Mouse (Mus musculus) testis, adult 2 months (tissue): ENCODE measurements around the gene U2af1l4. TPM values are rescaled to one million over a fixed set of nuclear protein-coding genes. Genes with fewer than 3 reads are reported as not detected.
A peak's percentile ranks its signal among the peaks of the same experiment; 100 is the strongest.

ENCODE experiments used
- H3K27ac ChIP-seq: fragments of 200-500 bp; 2 replicates; pipeline ENCODE4 v1.5.1; 2012; ENCODE audit warnings: low read depth, low read length; ENCODE audit not compliant: control insufficient read depth, insufficient read depth
- H3K27me3 ChIP-seq: fragments of 200-500 bp; 2 replicates; pipeline ENCODE4 v1.6.1; 2012; ENCODE audit warnings: mild to moderate bottlenecking, low read length, moderate library complexity; ENCODE audit not compliant: control insufficient read depth, insufficient read depth
- H3K36me3 ChIP-seq: fragments of 200-500 bp; 2 replicates; pipeline ENCODE4 v1.6.1; 2012; ENCODE audit warnings: mild to moderate bottlenecking, low read length; ENCODE audit not compliant: control insufficient read depth, insufficient read depth
- H3K4me1 ChIP-seq: fragments of 200-500 bp; 2 replicates; pipeline ENCODE4 v1.6.1; 2012; ENCODE audit warnings: low read length; ENCODE audit not compliant: control insufficient read depth, insufficient read depth
- H3K4me3 ChIP-seq: fragments of 200-500 bp; 2 replicates; pipeline ENCODE4 v1.5.1; 2012; ENCODE audit warnings: low read depth, mild to moderate bottlenecking, low read length, moderate library complexity, mixed read lengths; ENCODE audit not compliant: control insufficient read depth
- CTCF ChIP-seq: fragments of 200-500 bp; IDR thresholded peaks from 2 replicates; pipeline ENCODE4 v1.5.1; 2012; ENCODE audit warnings: low read depth, mild to moderate bottlenecking, inconsistent platforms, low read length, moderate library complexity; ENCODE audit not compliant: control insufficient read depth, insufficient read depth, insufficient replicate concordance
- POLR2A ChIP-seq: fragments of 200-500 bp; IDR thresholded peaks from 2 replicates; pipeline ENCODE4 v1.6.1; 2012; ENCODE audit warnings: low read depth, mild to moderate bottlenecking, inconsistent platforms, low read length, moderate library complexity; ENCODE audit not compliant: control insufficient read depth
- polyA plus RNA-seq: library from polyadenylated mRNA; depleted of rRNA; stranded (reverse); fragments of >200 nt; gene quantifications from 2 replicates; pipeline ENCODE4 v1.2.3, GENCODE M21; 2012

U2af1l4 gene
- polyA plus RNA-seq, 1 experiment, result 51.9 TPM

- Histone ChIP-seq H3K36me3 (no peaks in the 10 kb centered on the region; the same call in 1 of the 2 replicates), H3K4me1 (peaks cover 28% of the 10 kb centered on the region), H3K27ac (peak overlapping the region; percentile 41; the same call in 1 of the 2 replicates), H3K4me3 (peak overlapping the region; percentile 100), H3K27me3 (no peaks in the 10 kb centered on the region)
- TF ChIP-seq POLR2A (no peak), CTCF (0 out of 2 replicates have a peak, but pooled peaks have one; percentile 11)
Measured at GRCm38 (mm10) chr7:30553810-30554584, 9.1 kb upstream of the U2af1l4 start.

- TF ChIP-seq POLR2A, result no peak
- TF ChIP-seq CTCF, result no peak
- no peaks in the 10 kb centered on the region; the same call in 1 of the 2 replicates for H3K36me3 ChIP-seq
- peaks cover 32% of the 10 kb centered on the region for H3K4me1 ChIP-seq
- no peaks in the 10 kb centered on the region for H3K27me3 ChIP-seq
- H3K27ac ChIP-seq, result no peak overlapping the region
- no peak overlapping the region for H3K4me3 ChIP-seq
Measured at GRCm38 (mm10) chr7:30556894-30557536, 6.1 kb upstream of the U2af1l4 start.

DNA sequence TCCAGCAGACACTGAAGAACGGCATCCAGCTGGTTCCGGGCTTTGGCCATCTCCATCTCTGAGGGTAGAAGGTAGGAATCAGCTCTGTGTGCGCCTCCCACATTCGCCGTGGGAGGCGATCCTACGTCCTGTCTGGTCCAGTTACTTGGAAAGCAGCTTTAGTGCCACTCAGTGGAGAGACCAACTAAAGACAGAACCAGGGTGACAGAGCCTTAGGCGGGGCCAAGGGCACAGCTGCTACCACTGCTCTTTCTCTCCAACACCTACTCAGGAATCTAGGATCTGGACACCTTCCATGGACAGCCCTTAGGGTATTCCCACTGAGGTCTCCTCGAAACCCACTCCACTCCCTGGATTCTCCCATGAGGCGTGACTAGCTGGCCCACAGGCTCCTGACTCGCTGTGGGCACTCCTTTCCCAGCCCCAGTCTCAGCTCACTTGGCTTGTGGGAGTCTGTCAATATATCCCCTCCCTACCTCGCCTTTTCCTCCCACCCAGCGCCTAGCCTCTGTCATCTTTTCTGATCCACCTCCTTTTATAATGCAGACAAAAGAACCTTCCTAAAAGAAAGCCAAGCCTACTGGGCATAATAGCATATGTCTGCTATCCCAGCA is 5.1 kb upstream of the U2af1l4 start:
- no peak overlapping the region; the same call in 1 of the 2 replicates for H3K27ac ChIP-seq
- H3K36me3 ChIP-seq, result no peaks in the 10 kb centered on the region; the same call in 1 of the 2 replicates
- peak overlapping the region; percentile 94 for H3K4me3 ChIP-seq
- no peaks in the 10 kb centered on the region for H3K27me3 ChIP-seq
- no peak for TF ChIP-seq POLR2A
- no peak for TF ChIP-seq CTCF
- H3K4me1 ChIP-seq, result peaks cover 30% of the 10 kb centered on the region

DNA sequence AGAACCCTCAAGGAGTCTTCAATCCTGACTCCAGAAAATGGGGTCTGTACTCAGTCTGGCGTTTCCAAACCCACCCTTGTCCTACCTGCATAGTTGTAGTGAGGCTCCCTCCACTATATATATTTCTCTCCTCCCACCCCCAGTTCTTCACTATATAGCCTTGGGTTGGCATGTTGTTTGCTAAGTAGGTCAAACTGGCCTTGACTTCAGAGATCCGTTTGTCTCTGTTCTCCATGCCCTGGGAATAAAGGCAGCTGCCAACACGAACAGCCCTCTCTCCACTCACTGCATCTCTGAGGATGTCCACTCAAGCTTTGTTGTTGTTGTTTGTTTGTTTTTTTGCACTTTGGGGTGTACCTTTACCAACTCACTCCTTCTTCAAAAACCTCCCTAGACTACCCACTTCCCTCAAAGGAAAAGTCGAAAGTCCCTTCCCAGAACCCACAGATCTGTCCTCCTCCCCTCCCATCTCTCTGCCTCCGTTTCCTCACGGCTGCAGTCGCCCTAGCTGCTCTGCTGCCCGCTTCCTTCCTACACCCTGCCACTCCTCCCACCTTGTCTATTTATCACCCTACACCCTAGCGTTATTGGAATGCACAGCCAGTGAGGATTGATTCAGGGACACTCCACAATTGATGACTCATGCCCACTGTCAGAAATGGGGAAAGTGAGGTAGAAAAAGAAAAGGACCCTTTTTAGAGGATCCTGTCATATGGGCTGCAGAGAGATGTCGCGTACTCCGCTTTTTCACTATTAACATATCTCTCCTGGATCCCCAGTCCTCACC is 4.3 kb upstream of the U2af1l4 start:
- TF ChIP-seq POLR2A, result no peak
- TF ChIP-seq CTCF, result no peak
- Histone ChIP-seq H3K27ac (peak overlapping the region; percentile 79), H3K4me3 (peak overlapping the region; percentile 94), H3K27me3 (no peaks in the 10 kb centered on the region), H3K36me3 (no peaks in the 10 kb centered on the region; the same call in 1 of the 2 replicates), H3K4me1 (peaks cover 25% of the 10 kb centered on the region)

- Histone ChIP-seq H3K4me3 (peak within 1 kb of the TSS; percentile 94), H3K27me3 (no peaks in the 10 kb centered on the region), H3K4me1 (peaks cover 19% of the 10 kb centered on the region), H3K36me3 (no peaks in the 10 kb centered on the region; the same call in 1 of the 2 replicates), H3K27ac (peak within 1 kb of the TSS; percentile 79)
- TF ChIP-seq CTCF, result no peak
- peak; percentile 61; the same call in 1 of the 2 replicates for TF ChIP-seq POLR2A
Measured at GRCm38 (mm10) chr7:30559443-30559954, 3.6 kb upstream of the U2af1l4 start, which contains the start of gene Lin37. Lin37 (minus strand) TSS chr7:30559838.

DNA sequence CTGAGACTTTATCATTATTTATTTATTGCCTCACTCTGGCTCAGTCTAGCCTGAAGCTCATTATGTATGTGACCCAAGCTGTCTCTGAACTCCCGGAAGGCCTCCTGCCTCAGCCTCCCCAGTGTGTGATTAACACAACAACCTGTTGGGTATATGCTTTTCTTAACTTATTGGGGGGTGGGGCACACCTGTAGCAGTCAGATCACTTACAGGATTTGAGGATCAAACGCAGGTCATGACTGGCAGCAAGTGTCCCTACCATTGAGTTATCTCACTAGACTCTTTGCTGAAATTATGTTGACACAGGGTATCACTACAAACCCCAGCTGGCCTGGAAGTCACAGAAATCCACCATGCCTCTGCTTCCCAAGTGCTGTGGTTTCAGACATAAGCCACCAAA is 2.8 kb upstream of the U2af1l4 start:
- TF ChIP-seq CTCF, result no peak
- no peak for TF ChIP-seq POLR2A
- H3K27ac ChIP-seq, result no peak overlapping the region
- peaks cover 16% of the 10 kb centered on the region for H3K4me1 ChIP-seq
- H3K27me3 ChIP-seq, result no peaks in the 10 kb centered on the region
- no peak overlapping the region for H3K4me3 ChIP-seq
- no peaks in the 10 kb centered on the region; the same call in 1 of the 2 replicates for H3K36me3 ChIP-seq
